Mouse (Mus musculus) spleen, embryonic (tissue): ENCODE data around the gene Rhag.

ENCODE experiments used
- CTCF ChIA-PET: fragments of 350-600 bp; sonication (Branson Sonifier 250); formaldehyde crosslinking; loops from one replicate; lab custom pipeline; 2022; lab: Charles Lee

Rhag gene

DNA sequence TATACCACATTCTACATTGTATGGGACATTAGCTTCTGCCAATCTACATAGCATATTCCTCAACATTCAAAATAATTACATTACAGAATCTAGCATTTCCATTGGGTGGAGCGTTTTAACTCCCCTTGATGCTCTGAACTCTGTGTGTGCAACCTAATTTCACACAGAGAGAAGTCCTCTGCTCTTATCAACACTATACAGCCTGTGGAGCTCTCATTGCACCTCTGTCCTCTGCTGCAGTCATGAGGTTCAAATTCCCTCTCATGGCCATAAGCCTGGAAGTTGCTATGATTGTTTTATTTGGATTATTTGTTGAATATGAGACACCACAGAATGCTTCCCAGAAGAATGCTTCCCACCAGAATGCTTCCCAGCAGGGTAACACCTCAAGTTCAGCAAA lies at the start of gene Rhag:
TSS of gene Rhag (plus strand) at position 193 of the 400 bp plus-strand sequence.
- CTCF ChIA-PET = no interaction called here

- CTCF ChIA-PET = no interaction called here
These were observed 47.3 kb upstream of the Rhag start for GRCm38 (mm10) chr17:40763662-40764061.

DNA sequence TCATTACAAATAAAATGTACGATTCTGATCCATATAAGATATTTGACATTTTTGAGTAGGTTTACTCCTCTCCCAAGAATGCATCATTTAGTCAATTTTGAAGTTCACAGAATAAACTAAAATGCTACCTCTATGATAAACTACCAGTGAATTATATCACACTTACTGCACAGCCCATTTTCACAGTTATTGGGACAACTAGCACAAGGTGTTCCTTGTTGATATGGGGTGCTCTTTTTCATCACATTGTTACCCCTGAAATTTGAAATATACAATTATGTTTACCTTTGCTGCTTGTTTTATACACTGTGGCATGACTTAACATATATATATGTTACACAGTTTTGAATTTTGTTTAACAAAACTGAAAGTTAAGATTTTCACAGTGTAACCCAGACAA lies 43.8 kb upstream of the Rhag start:
- CTCF ChIA-PET = no interaction called here

DNA sequence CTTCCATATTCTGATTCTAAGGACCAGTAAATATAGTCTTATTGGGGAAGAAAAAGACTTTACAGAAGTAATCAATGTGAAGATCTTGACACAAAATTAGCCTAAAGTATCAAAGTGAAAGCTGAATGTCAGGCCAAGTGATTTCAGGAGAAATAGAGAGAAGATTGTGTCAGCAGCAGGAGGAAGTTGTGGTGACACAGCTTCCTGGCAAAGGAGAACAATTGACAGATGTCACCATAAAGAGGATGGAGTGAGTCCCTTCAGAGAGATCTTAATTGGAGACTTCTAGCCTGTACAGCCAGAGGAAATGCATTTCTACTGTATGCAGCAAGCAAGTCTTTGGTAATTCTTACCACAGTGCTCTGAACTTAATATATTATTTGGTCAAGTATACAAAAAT lies 21.0 kb upstream of the Rhag start:
- CTCF ChIA-PET = no interaction called here

DNA sequence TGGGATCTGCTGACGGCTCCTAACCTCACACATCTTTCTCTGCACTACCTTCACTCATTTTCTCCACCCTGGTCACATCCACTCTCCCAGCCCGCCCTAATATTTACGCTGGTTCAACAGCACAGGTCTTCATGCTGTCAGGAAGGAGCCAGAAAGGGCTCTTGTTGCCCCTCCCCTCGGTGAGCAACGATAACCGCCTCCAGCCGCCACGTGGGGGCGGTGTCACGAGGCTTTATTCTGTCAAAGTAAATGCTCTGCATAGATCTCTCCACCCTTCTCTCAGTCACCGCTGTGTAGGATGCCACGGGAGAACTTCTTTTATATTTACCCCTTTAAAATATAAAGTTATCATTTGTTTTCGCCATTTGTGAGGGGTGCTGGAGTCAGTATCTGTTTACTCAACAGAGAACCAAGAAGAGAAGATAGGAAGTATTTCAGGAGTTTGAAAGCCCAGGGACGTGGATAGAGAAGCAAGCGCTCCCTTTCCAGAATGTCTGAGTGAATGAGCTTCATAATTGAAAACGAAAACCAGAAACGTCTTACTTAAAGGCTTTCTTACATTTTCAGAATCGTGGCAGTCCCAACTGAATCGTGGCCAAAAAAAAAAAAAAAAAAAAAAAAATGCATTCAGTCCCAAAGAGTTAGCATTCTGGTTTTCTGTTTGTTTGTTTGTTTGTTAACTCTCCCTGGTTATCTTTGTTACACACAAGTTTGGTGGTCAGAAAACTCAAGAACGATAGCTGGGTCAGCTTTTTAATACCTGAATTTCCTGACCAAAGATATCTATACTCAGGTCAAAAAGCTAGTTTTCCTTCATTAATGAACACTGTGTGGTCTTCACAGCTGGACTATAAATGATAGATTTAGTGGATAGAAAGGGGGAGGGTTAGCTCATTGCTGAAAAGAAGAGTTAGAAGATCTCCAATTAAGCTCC lies 16.7 kb upstream of the Rhag start:
- CTCF ChIA-PET = no interaction called here

GRCm38 (mm10) chr17:40802707-40803340 lies 8.1 kb upstream of the Rhag start:
- CTCF ChIA-PET = no interaction called here

- CTCF ChIA-PET = no interaction called here
These were observed 4.4 kb upstream of the Rhag start for GRCm38 (mm10) chr17:40806550-40806949.

- CTCF ChIA-PET = no interaction called here
These were observed 3.9 kb upstream of the Rhag start, which contains the start of gene Crisp2 for GRCm38 (mm10) chr17:40806953-40807572. Gene Crisp2 (minus strand): TSS chr17:40807003.

DNA sequence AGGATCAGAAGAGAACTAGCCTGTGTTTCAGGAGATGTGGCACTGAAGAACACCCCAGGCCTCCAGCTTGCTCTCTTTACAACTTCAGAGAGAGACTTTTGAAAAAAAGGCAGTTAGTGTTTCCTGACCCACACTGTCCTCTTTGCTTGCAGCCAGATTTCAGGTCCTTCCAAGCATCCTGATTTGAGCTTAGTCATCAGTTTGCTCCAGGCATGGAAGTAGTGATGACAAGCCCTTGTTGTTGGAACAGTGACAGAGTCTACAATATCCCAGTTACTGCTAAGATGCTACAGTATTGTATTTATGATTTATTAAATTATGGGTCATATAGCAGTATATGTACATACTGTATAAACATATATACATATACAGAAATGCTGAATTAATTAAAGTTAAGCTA lies 2.9 kb upstream of the Rhag start:
- CTCF ChIA-PET = no interaction called here

DNA sequence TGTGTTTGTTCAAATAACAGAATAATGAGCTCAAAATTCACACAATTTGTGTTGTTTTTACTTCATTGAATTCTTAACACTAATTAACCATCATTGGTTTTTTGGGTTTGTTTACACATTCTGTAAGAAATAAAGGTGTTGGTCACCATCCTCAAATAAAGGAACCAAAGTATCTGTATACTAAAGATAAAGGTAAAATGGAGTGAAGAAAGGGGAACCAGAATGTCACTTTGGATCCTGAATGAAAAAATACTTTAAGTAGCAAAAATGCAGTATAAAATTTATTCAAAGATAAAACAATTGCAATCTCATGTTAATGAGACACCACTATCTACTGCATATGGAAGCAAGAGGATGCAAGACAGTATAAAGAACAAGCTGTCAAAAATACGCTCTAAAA lies 634 bp downstream of the Rhag start:
- CTCF ChIA-PET = no interaction called here

- CTCF ChIA-PET = no interaction called here
These were observed 1.3 kb downstream of the Rhag start for GRCm38 (mm10) chr17:40812259-40812658.

DNA sequence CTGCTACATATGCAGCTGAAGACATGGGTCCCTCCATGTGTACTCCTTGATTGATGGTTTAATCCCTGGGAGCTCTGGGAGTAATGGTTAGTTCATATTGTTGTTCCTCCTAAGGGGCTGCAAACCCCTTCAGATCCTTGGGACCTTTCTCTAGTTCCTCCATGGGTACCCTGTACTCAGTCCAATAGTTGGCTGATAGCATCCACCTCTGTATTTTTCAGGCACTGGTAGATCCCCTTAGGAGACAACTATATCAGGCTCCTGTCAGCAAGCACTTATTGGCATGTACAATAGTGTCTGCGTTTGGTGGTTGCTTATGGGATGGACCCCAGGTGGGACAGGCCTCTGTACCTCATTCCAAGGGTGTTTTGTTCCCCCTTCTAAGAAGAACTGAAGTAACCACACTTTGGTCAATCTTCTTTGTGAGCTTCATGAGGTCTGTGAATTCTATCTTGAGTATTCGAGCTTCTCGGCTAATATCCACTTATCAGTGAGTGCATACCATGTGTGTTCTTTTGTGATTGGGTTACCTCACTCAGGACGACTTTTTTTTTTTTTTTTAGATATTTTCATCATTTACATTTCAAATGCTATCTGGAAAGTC lies 6.5 kb downstream of the Rhag start:
- CTCF ChIA-PET = no interaction called here

DNA sequence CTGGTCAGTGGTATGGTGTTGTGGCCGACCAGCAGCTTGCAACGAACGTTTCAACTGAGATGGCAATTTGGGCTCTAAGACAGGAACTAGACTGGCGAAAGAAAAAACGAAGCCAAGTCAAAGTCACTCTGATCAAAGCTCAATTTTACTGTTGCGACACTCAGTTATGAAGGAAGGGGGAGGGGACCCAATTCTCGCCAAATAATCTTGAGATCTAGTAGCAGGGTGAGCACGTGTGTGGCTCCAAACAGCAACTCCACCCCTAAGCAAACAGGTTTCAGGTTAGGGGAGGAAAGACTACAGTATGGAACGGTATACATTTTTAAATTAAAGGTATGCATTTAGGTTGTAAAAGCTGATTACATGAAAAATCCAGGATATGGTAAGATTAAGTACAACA lies 10.6 kb downstream of the Rhag start:
- CTCF ChIA-PET = no interaction called here

DNA sequence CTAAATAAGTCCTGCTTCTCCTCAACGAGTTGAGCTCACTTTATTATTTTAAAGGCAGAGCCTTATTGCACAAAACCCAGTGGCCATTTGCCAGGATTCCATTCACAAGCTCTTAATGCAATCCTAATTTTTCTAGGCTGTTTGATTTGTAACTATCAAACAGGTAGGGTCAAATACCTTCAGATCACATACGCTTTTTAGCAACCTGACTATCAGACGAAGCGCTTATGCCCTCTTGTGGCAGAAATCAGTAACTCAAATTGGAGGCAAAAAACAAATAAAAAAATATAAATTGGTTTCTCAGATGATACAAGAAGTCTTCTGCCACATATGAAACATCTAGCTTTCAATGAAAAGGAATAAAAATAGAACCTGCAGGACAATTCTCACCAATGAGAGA lies 12.9 kb downstream of the Rhag start:
- CTCF ChIA-PET = no interaction called here

GRCm38 (mm10) chr17:40824549-40824948 lies 13.6 kb downstream of the Rhag start:
- CTCF ChIA-PET = no interaction called here

- CTCF ChIA-PET = interaction anchor here (0.8 kb wide), 1 partner anchor 322 kb away, joined by 6 read pairs; no protein-coding TSS in a partner anchor
These were observed 20.9 kb downstream of the Rhag start for GRCm38 (mm10) chr17:40831870-40832269.

- CTCF ChIA-PET = no interaction called here
These were observed 26.4 kb downstream of the Rhag start for GRCm38 (mm10) chr17:40837308-40837707.

GRCm38 (mm10) chr17:40855065-40855464 lies 44.1 kb downstream of the Rhag start:
- CTCF ChIA-PET = no interaction called here

GRCm38 (mm10) chr17:40868952-40869747 lies 58.2 kb downstream of the Rhag start:
- CTCF ChIA-PET = no interaction called here

DNA sequence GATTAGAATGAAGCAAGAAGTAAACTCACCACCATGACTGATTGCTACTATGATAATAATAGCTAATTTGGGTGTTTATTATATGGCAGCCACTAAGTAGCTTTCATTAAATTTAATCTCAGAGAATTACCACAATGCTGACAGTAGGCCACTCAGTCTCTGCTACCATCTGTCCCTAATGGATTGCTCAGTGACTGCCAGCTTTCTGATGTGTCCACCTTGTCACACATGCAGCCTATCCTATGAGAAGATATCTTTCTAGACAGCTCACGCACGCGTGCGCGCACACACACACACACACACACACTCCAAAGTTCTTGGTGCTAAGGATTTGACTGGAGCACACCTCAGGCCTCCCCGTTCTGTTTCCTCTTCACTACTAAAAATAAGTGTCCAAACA lies 61.7 kb downstream of the Rhag start:
- CTCF ChIA-PET = no interaction called here

- CTCF ChIA-PET = no interaction called here
These were observed 62.7 kb downstream of the Rhag start for GRCm38 (mm10) chr17:40873582-40874011.
